Mouse (Mus musculus): Measurements from ENCODE around the gene Gpatch2.

DNA sequence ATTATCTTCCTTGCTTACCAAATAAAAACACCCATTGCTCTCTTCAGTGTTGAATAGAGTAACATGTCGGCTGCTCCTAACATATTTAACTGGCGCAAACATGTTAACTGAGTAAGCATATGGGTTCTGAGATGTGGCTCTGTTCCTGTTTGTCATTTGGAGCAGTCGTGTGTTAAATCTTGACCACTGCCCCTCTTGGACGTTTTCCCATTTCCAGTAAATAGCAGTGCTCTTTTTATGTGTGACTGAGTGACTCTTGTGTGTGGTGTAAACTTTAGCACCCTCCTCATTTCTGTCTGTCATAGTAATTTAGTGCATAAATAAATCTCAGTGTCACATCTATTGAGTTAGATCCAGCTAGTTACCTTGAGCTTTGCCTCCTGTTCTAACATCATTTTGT lies 52.3 kb downstream of the Gpatch2 start:
- TF ChIP-seq CTCF (conservative IDR thresholded peaks at IDR 0.05; ENCODE audit: low read length) (no peak), NANOG (IDR thresholded peaks at IDR 0.05; ENCODE audit: borderline replicate concordance, low read length) (no peak), POU5F1 (IDR thresholded peaks at IDR 0.05; ENCODE audit: borderline replicate concordance, low read length) (no peak)
